Mouse (Mus musculus) lung, embryonic 15.5 days (tissue): ENCODE measurements around the gene Tln1. TPM values are rescaled to one million over a fixed set of nuclear protein-coding genes. Genes with fewer than 3 reads are reported as not detected.

Source experiments
- ATAC-seq: fragments of 200-750 bp; cut with Nextera tagmentation; 2 replicates; pipeline ENCODE4 v1.8.0; 2017; ENCODE audit warnings: moderate number of reproducible peaks, borderline replicate concordance; ENCODE audit not compliant: low FRiP score, low TSS enrichment; ENCODE audit errors: extremely low read depth
- H3K27ac ChIP-seq: fragments of 300-500 bp; sonication (generic); 2 replicates; pipeline ENCODE4 v1.5.1; 2015; ENCODE audit warnings: moderate library complexity, mild to moderate bottlenecking, inconsistent platforms
- H3K27me3 ChIP-seq: fragments of 300-500 bp; sonication (generic); 2 replicates; pipeline ENCODE4 v1.6.1; 2015; ENCODE audit warnings: inconsistent platforms
- H3K36me3 ChIP-seq: fragments of 300-500 bp; sonication (generic); 2 replicates; pipeline ENCODE4 v1.6.1; 2015; ENCODE audit warnings: inconsistent platforms
- H3K4me1 ChIP-seq: fragments of 300-500 bp; sonication (generic); 2 replicates; pipeline ENCODE4 v1.6.1; 2015; ENCODE audit warnings: inconsistent platforms
- H3K4me2 ChIP-seq: fragments of 300-500 bp; sonication (generic); 2 replicates; pipeline ENCODE4 v1.6.1; 2015; ENCODE audit warnings: inconsistent platforms, mild to moderate bottlenecking, moderate library complexity
- H3K4me3 ChIP-seq: fragments of 300-500 bp; sonication (generic); 2 replicates; pipeline ENCODE4 v1.5.1; 2015; ENCODE audit warnings: mild to moderate bottlenecking, inconsistent platforms
- H3K9ac ChIP-seq: fragments of 300-500 bp; sonication (generic); 2 replicates; pipeline ENCODE4 v1.6.1; 2015; ENCODE audit warnings: inconsistent platforms
- H3K9me3 ChIP-seq: fragments of 300-500 bp; sonication (generic); 2 replicates; pipeline ENCODE4 v1.6.1; 2016; ENCODE audit warnings: inconsistent platforms
- WGBS: fragments of 180-500 bp; shearing (Covaris S2); methylation state at CpG from one replicate; pipeline ENCODE4 v1.1.7; 2015; 5-methylcytosine and 5-hydroxymethylcytosine counted together
- polyA plus RNA-seq: library from polyadenylated mRNA; unstranded; fragments of >200 nt; fragmentation: Nextera tagmentation; extraction: Ambion mirVana; gene quantifications from 2 replicates; pipeline ENCODE4 v1.2.1, GENCODE M21; 2015

The Tln1 gene
- polyA plus RNA-seq, 1 experiment from 2014 or later, result 98.2 TPM

DNA sequence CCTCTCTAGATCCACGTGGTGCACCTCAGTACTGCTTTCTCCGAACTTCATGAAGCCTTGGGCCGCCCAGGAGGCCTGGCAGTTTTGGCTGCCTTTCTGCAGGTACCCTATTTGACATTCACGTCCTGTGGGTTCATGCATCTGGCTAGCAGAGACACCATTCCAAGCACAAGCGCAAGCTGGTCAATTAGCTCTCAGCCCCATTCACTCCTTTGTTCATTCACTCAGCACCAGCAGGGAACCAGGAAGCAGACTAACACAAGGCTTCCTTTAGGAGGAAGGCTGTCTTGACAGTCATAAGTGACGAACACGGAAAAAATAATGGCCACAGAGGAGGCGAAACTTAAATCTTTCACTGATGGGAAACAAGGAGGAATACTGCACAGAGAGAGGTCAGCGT is 53.4 kb downstream of the Tln1 start:
- ATAC-seq, result no peak
- H3K27ac ChIP-seq, result no peak overlapping the region
- H3K9me3 ChIP-seq, result no peaks in the 10 kb centered on the region
- H3K27me3 ChIP-seq, result no peaks in the 10 kb centered on the region
- H3K9ac ChIP-seq, result 0 out of 2 replicates have a peak overlapping the region, but pooled peaks have one; percentile 44
- H3K36me3 ChIP-seq, result no peaks in the 10 kb centered on the region
- H3K4me3 ChIP-seq, result peak overlapping the region; percentile 51
- peak overlapping the region; percentile 90 for H3K4me2 ChIP-seq
- peaks cover 19% of the 10 kb centered on the region for H3K4me1 ChIP-seq
- 47% methylated on average over 9 of the region's 9 CpGs for WGBS

DNA sequence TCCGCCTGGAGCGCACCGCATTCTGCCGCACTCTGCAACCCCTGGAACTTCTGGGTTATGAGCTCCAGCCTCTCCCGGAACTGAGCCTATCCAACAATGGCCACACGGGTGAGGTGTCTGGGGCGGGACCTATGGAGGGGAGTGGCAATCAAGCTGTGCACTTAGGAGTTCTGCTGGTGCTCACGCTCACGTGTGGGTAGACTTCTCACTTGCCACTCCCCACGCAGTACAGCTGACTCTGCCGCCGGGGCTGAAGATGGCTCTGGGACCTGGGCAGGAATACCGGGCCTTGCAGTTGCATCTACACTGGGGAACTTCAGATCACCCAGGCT is 53.9 kb downstream of the Tln1 start:
- Histone ChIP-seq H3K4me2 (peak overlapping the region; percentile 90), H3K36me3 (no peaks in the 10 kb centered on the region), H3K4me3 (peak overlapping the region; percentile 51), H3K27ac (peak overlapping the region; percentile 58), H3K4me1 (peaks cover 19% of the 10 kb centered on the region), H3K9me3 (no peaks in the 10 kb centered on the region), H3K9ac (peak overlapping the region; percentile 44), H3K27me3 (no peaks in the 10 kb centered on the region)
- ATAC-seq, result peak; percentile 78
- WGBS, result 3% methylated on average over 13 of the region's 13 CpGs

DNA sequence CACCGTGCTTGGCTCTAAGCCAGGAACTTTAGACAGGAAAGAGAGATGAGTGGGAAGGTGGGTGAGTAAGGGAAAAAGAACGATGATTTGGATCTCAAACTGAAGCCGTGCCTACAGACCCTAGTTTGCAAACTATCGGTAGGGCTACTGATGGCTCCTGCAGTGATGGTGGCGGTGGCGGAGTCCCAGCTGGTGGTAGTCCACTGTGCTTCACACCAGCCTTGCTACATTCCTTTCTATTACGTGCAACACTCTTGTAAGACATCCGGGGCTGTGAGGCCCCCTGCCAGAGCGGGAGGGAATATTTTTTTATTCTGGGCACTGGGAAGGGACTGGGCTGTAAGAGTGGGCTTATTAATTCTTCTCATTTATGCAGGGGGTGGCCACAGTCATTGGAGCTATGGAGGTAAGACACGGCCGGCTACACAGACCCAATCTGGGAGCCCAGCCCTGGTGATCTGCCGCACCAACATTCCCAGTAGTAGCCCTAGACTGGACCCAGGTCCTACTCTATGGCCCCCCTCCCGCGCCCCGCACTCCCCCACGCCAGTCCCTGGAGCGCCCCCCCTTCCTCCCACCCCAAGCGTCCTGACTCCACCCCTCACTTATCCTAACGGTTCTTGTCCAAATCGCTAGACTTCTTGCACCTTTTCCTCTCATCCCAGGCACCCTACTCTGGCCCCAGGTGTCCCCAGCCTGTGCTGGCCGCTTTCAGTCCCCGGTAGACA is 54.4 kb downstream of the Tln1 start:
- Histone ChIP-seq H3K27ac (peak overlapping the region; percentile 58), H3K4me2 (peak overlapping the region; percentile 90), H3K4me3 (peak overlapping the region; percentile 51), H3K36me3 (no peaks in the 10 kb centered on the region), H3K4me1 (peaks cover 19% of the 10 kb centered on the region), H3K9ac (peak overlapping the region; percentile 44), H3K27me3 (no peaks in the 10 kb centered on the region), H3K9me3 (no peaks in the 10 kb centered on the region)
- WGBS, result 3% methylated on average over 22 of the region's 22 CpGs
- ATAC-seq, result peak; percentile 50; the same call in 1 of the 2 replicates

DNA sequence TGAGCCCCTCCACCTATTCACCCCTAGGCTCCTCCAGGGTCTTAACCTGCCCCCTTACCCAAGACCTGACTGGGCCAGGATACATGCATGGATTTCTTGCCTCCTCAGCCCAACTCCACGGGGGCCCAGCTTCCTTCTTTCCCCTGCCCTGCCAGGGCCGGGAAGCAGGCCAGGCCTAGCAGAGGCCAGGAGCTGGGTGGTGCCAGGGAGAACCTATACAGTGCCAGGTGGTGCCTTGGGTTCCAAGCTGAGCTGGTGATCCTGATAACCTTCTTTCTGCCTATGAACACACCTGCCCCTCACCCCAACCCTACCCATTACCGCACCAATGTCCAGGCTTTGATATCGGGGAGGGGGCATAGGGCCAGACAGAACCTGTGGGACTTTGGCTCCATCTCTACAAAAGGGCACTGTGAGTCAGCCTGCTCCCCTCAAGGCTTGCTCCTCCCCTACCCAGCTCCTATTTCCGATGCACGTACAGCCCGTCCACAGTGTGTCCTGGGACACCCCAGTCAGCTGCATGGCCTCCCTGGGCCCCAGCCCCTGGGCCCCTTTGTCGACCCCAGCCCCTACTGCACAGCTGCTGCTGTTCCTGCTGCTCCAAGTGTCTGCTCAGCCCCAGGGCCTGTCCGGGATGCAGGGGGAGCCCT is 55.8 kb downstream of the Tln1 start, which contains the start of gene Car9:
TSS of gene Car9 (plus strand) at position 431 of the 650 bp plus-strand sequence.
- 49% methylated on average over 9 of the region's 9 CpGs for WGBS
- H3K4me3 ChIP-seq, result peak within 1 kb of the TSS; percentile 51
- H3K4me1 ChIP-seq, result peaks cover 19% of the 10 kb centered on the region
- no peak for ATAC-seq
- no peaks in the 10 kb centered on the region for H3K36me3 ChIP-seq
- no peaks in the 10 kb centered on the region for H3K9me3 ChIP-seq
- H3K9ac ChIP-seq, result no peak within 1 kb of the TSS
- H3K27me3 ChIP-seq, result no peaks in the 10 kb centered on the region
- H3K27ac ChIP-seq, result no peak within 1 kb of the TSS
- peak within 1 kb of the TSS; percentile 90 for H3K4me2 ChIP-seq

DNA sequence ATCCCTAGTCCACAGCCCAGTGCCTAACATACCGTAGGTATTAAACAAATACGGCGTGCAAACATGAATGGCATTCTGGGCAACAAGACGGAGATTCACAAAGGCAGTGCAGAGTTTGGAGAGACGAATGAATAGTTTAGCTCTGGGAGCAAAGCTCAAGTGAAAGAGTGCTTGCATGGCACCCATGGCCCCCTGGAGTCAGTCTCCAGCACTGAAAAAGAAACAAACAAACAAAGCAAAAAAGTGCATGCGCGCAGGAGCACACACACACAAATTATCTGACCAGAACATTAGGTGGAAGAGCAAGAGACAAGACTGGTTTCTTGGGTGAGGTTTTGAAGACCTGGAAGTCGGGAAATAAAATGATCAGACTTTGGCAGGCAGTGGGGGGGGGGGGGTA is 56.4 kb downstream of the Tln1 start:
- Histone ChIP-seq H3K4me2 (no peak overlapping the region), H3K4me1 (peaks cover 19% of the 10 kb centered on the region), H3K9ac (no peak overlapping the region), H3K4me3 (no peak overlapping the region), H3K27me3 (no peaks in the 10 kb centered on the region), H3K9me3 (no peaks in the 10 kb centered on the region), H3K27ac (no peak overlapping the region), H3K36me3 (no peaks in the 10 kb centered on the region)
- 79% methylated on average over 8 of the region's 8 CpGs for WGBS
- no peak for ATAC-seq

DNA sequence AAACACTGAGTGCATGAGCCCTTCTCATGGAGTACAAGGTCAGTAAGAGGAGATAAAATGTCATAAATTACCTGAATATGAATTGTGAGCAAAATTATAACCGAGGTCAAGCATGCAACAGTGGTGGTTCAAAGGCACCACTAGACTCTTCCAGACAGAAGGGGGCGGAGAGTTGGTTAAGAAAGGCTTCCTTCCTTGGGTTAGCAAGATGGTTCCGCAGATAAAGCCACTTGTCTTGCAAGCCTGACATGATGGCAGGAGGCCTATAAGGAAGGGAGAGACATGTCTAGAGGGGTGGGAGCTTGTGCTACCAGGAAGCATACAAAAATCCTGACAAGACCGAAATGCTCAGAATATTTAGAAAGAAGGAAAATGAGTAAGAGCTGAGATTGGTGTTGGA is 58.2 kb downstream of the Tln1 start:
- no peak overlapping the region for H3K4me3 ChIP-seq
- H3K27ac ChIP-seq, result no peak overlapping the region
- H3K27me3 ChIP-seq, result no peaks in the 10 kb centered on the region
- H3K9me3 ChIP-seq, result no peaks in the 10 kb centered on the region
- H3K9ac ChIP-seq, result no peak overlapping the region
- no peak overlapping the region for H3K4me2 ChIP-seq
- no peak for ATAC-seq
- peaks cover 19% of the 10 kb centered on the region for H3K4me1 ChIP-seq
- no peaks in the 10 kb centered on the region for H3K36me3 ChIP-seq
- WGBS, result 68% methylated on average over 4 of the region's 4 CpGs

DNA sequence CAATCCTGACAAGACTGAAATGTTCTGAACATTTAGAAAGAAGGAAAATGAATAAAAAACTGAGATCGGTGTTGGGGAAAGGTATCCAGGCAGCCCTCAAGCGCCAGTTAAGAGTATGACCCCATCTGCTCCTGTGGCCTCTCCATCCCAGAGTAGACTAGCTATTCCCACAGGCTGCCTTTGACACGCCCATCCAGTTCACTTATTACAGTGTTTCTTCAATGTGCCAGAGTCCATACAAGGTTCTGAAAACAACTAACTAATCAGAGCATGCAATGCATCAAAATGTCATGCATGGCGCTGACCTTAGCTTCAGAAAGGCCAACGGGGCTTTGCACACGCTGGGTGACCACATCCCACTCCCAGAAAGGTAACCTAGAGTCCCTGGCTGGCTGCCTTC is 59.0 kb downstream of the Tln1 start:
- H3K27me3 ChIP-seq, result no peaks in the 10 kb centered on the region
- no peak overlapping the region for H3K4me2 ChIP-seq
- H3K4me3 ChIP-seq, result no peak overlapping the region
- WGBS, result 74% methylated on average over 6 of the region's 6 CpGs
- no peak overlapping the region for H3K27ac ChIP-seq
- no peaks in the 10 kb centered on the region for H3K9me3 ChIP-seq
- peaks cover 17% of the 10 kb centered on the region for H3K4me1 ChIP-seq
- no peak overlapping the region for H3K9ac ChIP-seq
- H3K36me3 ChIP-seq, result no peaks in the 10 kb centered on the region
- ATAC-seq, result no peak

DNA sequence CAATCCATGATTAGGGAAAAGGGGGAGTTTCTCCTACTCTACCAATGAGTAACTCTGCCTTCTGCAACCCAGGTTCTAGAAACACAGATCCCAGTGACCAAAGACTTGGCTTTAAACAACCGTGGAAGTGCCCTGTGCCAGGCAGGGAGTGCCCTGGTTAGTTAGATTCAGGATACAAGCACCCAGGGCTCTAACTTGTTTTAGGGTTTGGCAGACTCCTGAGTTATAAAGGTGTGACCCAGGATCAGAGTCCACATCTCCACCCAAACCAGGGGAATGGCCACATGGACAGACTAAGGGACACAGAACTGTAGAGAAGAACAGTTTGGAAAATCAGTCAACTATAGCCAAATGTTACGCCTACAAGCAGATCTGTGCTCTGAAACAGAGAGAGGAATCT is 59.5 kb downstream of the Tln1 start:
- 71% methylated on average over 2 of the region's 2 CpGs for WGBS
- ATAC-seq, result no peak
- Histone ChIP-seq H3K9ac (no peak overlapping the region), H3K27me3 (no peaks in the 10 kb centered on the region), H3K4me1 (peaks cover 18% of the 10 kb centered on the region), H3K27ac (no peak overlapping the region), H3K4me3 (no peak overlapping the region), H3K4me2 (no peak overlapping the region), H3K9me3 (no peaks in the 10 kb centered on the region), H3K36me3 (no peaks in the 10 kb centered on the region)

DNA sequence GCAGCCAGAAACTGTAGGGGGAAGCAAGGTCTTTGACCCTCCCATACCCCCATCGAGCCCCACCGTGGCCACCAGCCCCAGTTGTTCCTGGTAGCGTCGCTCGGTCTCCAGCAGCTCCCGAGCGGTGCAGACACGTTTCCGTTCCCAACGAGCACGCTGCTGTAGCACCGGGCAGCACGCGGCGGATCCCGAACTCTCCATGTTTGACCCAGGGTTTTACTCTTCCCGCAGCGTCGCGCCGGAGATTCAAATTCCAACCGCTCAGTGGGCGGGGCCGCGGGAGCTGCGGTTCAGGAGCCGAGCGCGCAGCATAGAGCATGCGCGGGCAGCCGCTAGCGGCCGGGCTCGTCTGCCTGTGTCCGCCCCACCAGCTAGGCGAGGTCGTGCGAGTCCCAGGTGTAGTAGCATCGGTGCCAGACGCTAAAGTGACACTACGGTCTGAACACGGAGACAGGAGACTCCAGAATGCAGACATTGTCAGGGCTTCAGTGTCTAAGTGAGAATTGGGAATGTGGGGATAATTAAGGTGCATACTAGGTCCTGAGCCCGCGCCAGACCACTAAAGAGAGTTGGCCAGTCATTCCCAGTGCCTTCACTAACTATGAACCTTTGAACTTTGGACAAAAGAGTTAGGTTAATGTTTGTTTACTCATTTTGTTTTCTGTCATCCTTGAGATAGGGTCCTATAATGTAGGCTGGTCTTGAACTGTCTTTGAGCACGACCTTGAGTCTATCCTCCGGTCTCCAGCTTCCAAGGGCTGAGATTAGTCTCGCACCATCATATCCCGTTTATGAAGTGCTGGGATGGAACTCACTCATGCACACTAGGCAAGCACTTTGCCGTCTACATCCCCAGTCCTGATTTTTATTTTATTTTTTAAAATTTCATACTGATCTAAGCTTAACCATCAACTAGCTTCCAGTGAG is 62.8 kb downstream of the Tln1 start, which contains the start of gene Arhgef39:
TSS of gene Arhgef39 (minus strand) at position 289 of the 927 bp plus-strand sequence.
- 6% methylated on average over 50 of the region's 50 CpGs for WGBS
- H3K9me3 ChIP-seq, result no peaks in the 10 kb centered on the region

DNA sequence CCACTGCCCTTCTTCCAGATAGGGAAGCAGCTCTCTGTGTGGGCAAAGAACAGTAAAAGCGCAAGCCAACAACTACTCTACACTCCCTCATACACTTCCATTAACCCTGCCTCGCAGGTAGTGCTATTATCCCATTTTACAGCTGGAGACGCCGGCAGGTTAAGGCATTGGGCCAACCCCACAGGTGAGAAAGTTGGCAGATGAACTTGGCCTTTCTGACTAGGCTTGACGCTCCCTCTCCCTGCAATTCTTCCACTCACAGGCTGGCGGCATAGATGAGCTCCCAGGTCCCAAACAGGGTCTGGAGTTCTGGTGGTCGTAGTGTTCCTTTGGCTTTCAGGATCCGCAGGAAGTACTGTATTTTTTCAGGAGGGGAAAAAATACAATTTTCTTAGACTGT is 63.5 kb downstream of the Tln1 start:
- peak overlapping the region; percentile 55 for H3K4me3 ChIP-seq
- peaks cover 12% of the 10 kb centered on the region; the same call in 1 of the 2 replicates for H3K36me3 ChIP-seq
- no peaks in the 10 kb centered on the region for H3K27me3 ChIP-seq
- peak overlapping the region; percentile 57 for H3K9ac ChIP-seq
- H3K27ac ChIP-seq, result peak overlapping the region; percentile 60; the same call in 1 of the 2 replicates
- no peaks in the 10 kb centered on the region for H3K9me3 ChIP-seq
- H3K4me1 ChIP-seq, result peaks cover 39% of the 10 kb centered on the region
- WGBS, result 9% methylated on average over 8 of the region's 8 CpGs
- ATAC-seq, result peak; percentile 28; the same call in 1 of the 2 replicates
- H3K4me2 ChIP-seq, result peak overlapping the region; percentile 80

More for the DNA sequence above, 62.8 kb downstream of the Tln1 start, which contains the start of gene Arhgef39:
- Histone ChIP-seq H3K4me3 (peak within 1 kb of the TSS; percentile 55), H3K4me1 (peaks cover 32% of the 10 kb centered on the region), H3K27ac (peak within 1 kb of the TSS; percentile 60; the same call in 1 of the 2 replicates), H3K9ac (peak within 1 kb of the TSS; percentile 57), H3K27me3 (no peaks in the 10 kb centered on the region), H3K4me2 (peak within 1 kb of the TSS; percentile 80), H3K36me3 (peaks cover 12% of the 10 kb centered on the region; the same call in 1 of the 2 replicates)
- peak; percentile 84; the same call in 1 of the 2 replicates for ATAC-seq

DNA sequence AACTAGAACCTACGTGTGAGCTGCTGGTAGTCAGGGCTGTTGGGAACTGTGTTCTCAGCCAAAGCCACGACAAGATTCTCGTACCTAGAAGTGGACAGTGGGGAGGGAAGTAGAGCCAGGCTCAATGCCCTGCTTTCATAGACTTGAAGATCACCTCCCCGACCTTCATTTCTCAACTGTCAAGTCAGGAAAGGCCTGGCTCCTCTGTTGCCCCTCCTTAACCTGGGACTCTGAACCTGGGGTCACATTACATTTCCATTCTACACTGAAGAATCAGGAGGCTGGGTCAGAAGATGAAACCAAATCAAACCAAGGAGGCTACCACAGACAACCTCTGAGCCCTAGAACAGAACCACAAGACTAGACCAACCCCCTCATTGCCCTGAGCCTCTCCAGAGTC is 64.5 kb downstream of the Tln1 start:
- H3K4me1 ChIP-seq, result peaks cover 41% of the 10 kb centered on the region
- no peak for ATAC-seq
- peaks cover 12% of the 10 kb centered on the region; the same call in 1 of the 2 replicates for H3K36me3 ChIP-seq
- 50% methylated on average over 4 of the region's 4 CpGs for WGBS
- H3K4me3 ChIP-seq, result peak overlapping the region; percentile 55
- peak overlapping the region; percentile 80 for H3K4me2 ChIP-seq
- peak overlapping the region; percentile 57 for H3K9ac ChIP-seq
- H3K9me3 ChIP-seq, result no peaks in the 10 kb centered on the region
- no peak overlapping the region for H3K27ac ChIP-seq
- H3K27me3 ChIP-seq, result no peaks in the 10 kb centered on the region
